Mouse (Mus musculus) heart, adult 10 weeks (tissue): ENCODE results near the gene Gsx1. TPM values are rescaled to one million over a fixed set of nuclear protein-coding genes. Genes with fewer than 3 reads are reported as not detected.

Experiments used
- polyA plus RNA-seq: library from polyadenylated mRNA; stranded (reverse); fragments of 350-450 nt; fragmentation: Illumina TruSeq; extraction: RNeasy Lipid Tissue Mini Kit (QIAGEN cat#74804); gene quantifications from one replicate; pipeline ENCODE4 v1.2.3, GENCODE M21; 2014; ENCODE audit warnings: low read depth, low replicate concordance

Gene Gsx1
- not detected for polyA plus RNA-seq

GRCm38 (mm10) chr5:147188571-147188975 lies at the start of gene Gsx1:
Gsx1 (plus strand) TSS chr5:147188696.

Other genes with a start within 250 kb of the Gsx1 start
- 32.0 TPM for gene Gtf3a, start 240.0 kb upstream of the Gsx1 start, polyA plus RNA-seq
- gene Mtif3, start 224.9 kb upstream of the Gsx1 start, polyA plus RNA-seq, result 24.7 TPM
- gene Lnx2, start 112.1 kb upstream of the Gsx1 start, polyA plus RNA-seq, result 8.7 TPM
- 82.8 TPM for gene Polr1d, start 111.6 kb upstream of the Gsx1 start, polyA plus RNA-seq
- gene Pdx1, start 81.3 kb downstream of the Gsx1 start, polyA plus RNA-seq, result not detected
- not detected for gene Cdx2, start 118.6 kb downstream of the Gsx1 start, polyA plus RNA-seq
- not detected for gene Urad, start 133.7 kb downstream of the Gsx1 start, polyA plus RNA-seq
- 0.16 TPM for gene Flt3, start 211.8 kb downstream of the Gsx1 start, polyA plus RNA-seq
- gene Pan3, start 241.5 kb downstream of the Gsx1 start, polyA plus RNA-seq, result 16.8 TPM